ENCODE assay signal across 24 mouse cellular contexts in genomic region chr1:50948575-50948974, GRCm38 (mm10). TPM values are rescaled to one million over a fixed set of nuclear protein-coding genes. Genes with fewer than 3 reads are reported as not detected.
DNase-seq lines count a peak whose midpoint lies in the region; ATAC-seq and TF ChIP-seq lines count a peak whose summit lies in the region.
"Had no signal": no experiment of that assay in that cellular context is flagged by ENCODE, and none has a peak within 500 bp of the region (broad histone marks: within the 10 kb centered on the region; RNA-seq: fewer than 3 reads in every experiment).

No protein-coding gene starts in this region.

- no peaks in the 10 kb centered on the region for H3K27me3 ChIP-seq in embryonic facial prominence, embryonic 14.5 days (replicated peaks; ENCODE audit: control insufficient read depth, insufficient read depth, low read length)
- no peaks in the 10 kb centered on the region for H3K27me3 ChIP-seq in embryonic facial prominence, embryonic 10.5 days (replicated peaks; ENCODE audit: low read depth, poor library complexity, severe bottlenecking)
- H3K27me3 ChIP-seq: CH12.LX; embryonic facial prominence, embryonic 13.5 days; forebrain, embryonic 13.5 days; forebrain, embryonic 15.5 days had no signal

- H3K4me2 ChIP-seq in embryonic facial prominence, embryonic 14.5 days (ENCODE audit: low read depth, low read length), result no peak overlapping the region
- H3K4me2 ChIP-seq: embryonic facial prominence, embryonic 13.5 days; forebrain, embryonic 13.5 days; forebrain, embryonic 15.5 days had no signal

- no peak for TF ChIP-seq CTCF in layer of hippocampus, adult 2 months (conservative IDR thresholded peaks at IDR 0.05)

- H3K27ac ChIP-seq in embryonic facial prominence, embryonic 14.5 days (replicated peaks; ENCODE audit: low read depth, low read length), result no peak overlapping the region
- no peak overlapping the region for H3K27ac ChIP-seq in embryonic facial prominence, embryonic 10.5 days (replicated peaks)
- H3K27ac ChIP-seq in layer of hippocampus, adult 2 months, result 0 out of 2 replicates have a peak overlapping the region, but pooled peaks have one; percentile 15
- H3K27ac ChIP-seq: embryonic facial prominence, embryonic 13.5 days; forebrain, embryonic 13.5 days; forebrain, embryonic 15.5 days had no signal

- H3K4me3 ChIP-seq in embryonic facial prominence, embryonic 14.5 days (ENCODE audit: low read depth, low read length), result no peak overlapping the region
- H3K4me3 ChIP-seq in embryonic facial prominence, embryonic 10.5 days, result no peak overlapping the region
- no peak overlapping the region for H3K4me3 ChIP-seq in layer of hippocampus, adult 2 months
- H3K4me3 ChIP-seq: embryonic facial prominence, embryonic 13.5 days; forebrain, embryonic 13.5 days; forebrain, embryonic 15.5 days had no signal

- peak; percentile 54 for DNase-seq in embryonic facial prominence, embryonic 14.5 days (ENCODE audit: low spot score)
- no peak for DNase-seq in embryonic facial prominence, embryonic 10.5 days (ENCODE audit: low spot score)
- peak; percentile 39 for DNase-seq in gastrocnemius, adult 18-20 months (ENCODE audit: low spot score)
- no peak for DNase-seq in gastrocnemius, postnatal 4 days (ENCODE audit: low spot score in 2 of 2)
- DNase-seq in layer of hippocampus, adult 2 months (ENCODE audit: low spot score in 2 of 2), result no peak
- DNase-seq in layer of hippocampus, postnatal 36 days, result no peak
- DNase-seq in T-cell, adult 2 months (ENCODE audit: low spot score), result no peak
- DNase-seq: adrenal gland, adult 8-10 months; adrenal gland, postnatal 14 days; adrenal gland, postnatal 36 days; B cell, adult 2 months; cerebellum, adult 11-12 months; cerebellum, adult 2 months; cerebellum, adult 9-10 months; cerebellum, postnatal 10 days; cerebellum, postnatal 25 days; forebrain, postnatal 0 days had no signal

- H3K36me3 ChIP-seq in embryonic facial prominence, embryonic 14.5 days (ENCODE audit: control insufficient read depth, insufficient read depth, low read length), result no peaks in the 10 kb centered on the region
- no peaks in the 10 kb centered on the region for H3K36me3 ChIP-seq in embryonic facial prominence, embryonic 10.5 days (replicated peaks)
- H3K36me3 ChIP-seq: embryonic facial prominence, embryonic 13.5 days; forebrain, embryonic 15.5 days; G1E had no signal

- ATAC-seq in embryonic facial prominence, embryonic 14.5 days (ENCODE audit: low read depth), result no peak
- ATAC-seq: activated CD4-positive, CD25-positive, alpha-beta regulatory T cell, adult 4 months; CD4-positive, CD25-positive, alpha-beta regulatory T cell, adult 4 months; forebrain, embryonic 13.5 days; forebrain, embryonic 15.5 days; forebrain, postnatal 0 days had no signal

- no peak overlapping the region for H3K9ac ChIP-seq in embryonic facial prominence, embryonic 14.5 days (ENCODE audit: low read depth, low read length)
- H3K9ac ChIP-seq: embryonic facial prominence, embryonic 13.5 days; forebrain, embryonic 13.5 days; forebrain, embryonic 15.5 days; forebrain, postnatal 0 days had no signal

- H3K4me1 ChIP-seq in embryonic facial prominence, embryonic 14.5 days (ENCODE audit: control insufficient read depth, insufficient read depth, low read length), result no peaks in the 10 kb centered on the region
- no peaks in the 10 kb centered on the region for H3K4me1 ChIP-seq in embryonic facial prominence, embryonic 10.5 days
- H3K4me1 ChIP-seq: embryonic facial prominence, embryonic 13.5 days; forebrain, embryonic 13.5 days; forebrain, embryonic 15.5 days had no signal

- WGBS in embryonic facial prominence, embryonic 14.5 days, result 44% methylated on average over 1 of the region's 1 CpGs
- WGBS in embryonic facial prominence, embryonic 10.5 days, result 68% methylated on average over 1 of the region's 1 CpGs

- no peaks in the 10 kb centered on the region for H3K9me3 ChIP-seq in embryonic facial prominence, embryonic 14.5 days (ENCODE audit: control insufficient read depth, low read length)
- no peaks in the 10 kb centered on the region for H3K9me3 ChIP-seq in embryonic facial prominence, embryonic 10.5 days
- H3K9me3 ChIP-seq: embryonic facial prominence, embryonic 13.5 days; forebrain, embryonic 13.5 days; forebrain, embryonic 15.5 days; G1E had no signal

RNA-seq across cellular contexts. Expression of gene Tmeff2, which starts 48.1 kb away (rescaled TPM):
- polyA plus RNA-seq in embryonic facial prominence, embryonic 14.5 days (2014; fragmentation: Nextera tagmentation; extraction: Ambion mirVana), result 26.3 and 37.1 TPM in 2 replicates
- 6.3 and 7.2 TPM in 2 replicates for polyA plus RNA-seq in embryonic facial prominence, embryonic 10.5 days (2016; fragmentation: Nextera tagmentation; extraction: Ambion mirVana)
- total RNA-seq in gastrocnemius, adult 18-20 months (2021), result 1 to 10 TPM in 1 of 2 experiments, under 1 TPM in 1; 0.98 to 1.2 TPM
- 10 to 100 TPM; 15.9 to 20.9 TPM for total RNA-seq in gastrocnemius, postnatal 4 days (2021)
- 10 to 100 TPM; 57.3 to 60.8 TPM for total RNA-seq in layer of hippocampus, adult 2 months (2021)
- 10 to 100 TPM; 58.6 to 63.5 TPM for total RNA-seq in layer of hippocampus, postnatal 36 days (2021)
- total RNA-seq: CH12.LX had no signal
- polyA plus RNA-seq: CD4-positive, CD25-positive, alpha-beta regulatory T cell, adult 4 months; G1E had no signal

Comparison
In these comparisons a context has a peak if more than half of its experiments do, and no peak if none do; other contexts are left out.
1. DNase-seq: peak in embryonic facial prominence, embryonic 14.5 days (single experiment) and gastrocnemius, adult 18-20 months (single experiment); none in embryonic facial prominence, embryonic 10.5 days (single experiment), gastrocnemius, postnatal 4 days (0 of 2), layer of hippocampus, adult 2 months (0 of 2), layer of hippocampus, postnatal 36 days (0 of 2) and T-cell, adult 2 months (single experiment).
2. RNA of gene Tmeff2, which starts 48.1 kb away (total RNA-seq): 58.6 to 63.5 TPM in layer of hippocampus, postnatal 36 days, 57.3 to 60.8 TPM in layer of hippocampus, adult 2 months and 15.9 to 20.9 TPM in gastrocnemius, postnatal 4 days; 0.98 to 1.2 TPM in gastrocnemius, adult 18-20 months; every median in the first group is over 4 times any median in the second.